Mouse (Mus musculus): ENCODE results near the gene Epgn. TPM values are rescaled to one million over a fixed set of nuclear protein-coding genes. Genes with fewer than 3 reads are reported as not detected.

Epgn gene
- total RNA-seq (2023), result not detected

DNA sequence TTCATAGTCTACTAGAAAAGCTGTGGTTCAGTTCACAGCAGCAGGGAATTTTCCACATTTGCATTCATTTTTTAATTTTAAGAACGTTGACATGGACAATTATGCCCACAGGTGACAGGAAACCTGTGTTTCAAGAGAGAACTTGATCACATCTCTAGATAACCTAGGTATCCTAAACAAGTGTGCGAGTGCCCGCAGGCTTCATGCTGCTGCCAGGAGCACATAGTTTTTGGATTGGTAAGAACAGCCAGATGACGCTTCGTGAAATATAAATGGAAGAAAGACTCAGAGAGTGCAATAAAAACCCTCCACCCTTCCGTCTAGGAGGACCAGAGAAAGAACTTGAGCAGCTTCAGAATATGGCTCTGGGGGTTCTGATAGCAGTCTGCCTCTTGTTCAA lies at the start of gene Epgn:
Gene Epgn (plus strand): TSS at position 301 of the 400 bp plus-strand sequence.

DNA sequence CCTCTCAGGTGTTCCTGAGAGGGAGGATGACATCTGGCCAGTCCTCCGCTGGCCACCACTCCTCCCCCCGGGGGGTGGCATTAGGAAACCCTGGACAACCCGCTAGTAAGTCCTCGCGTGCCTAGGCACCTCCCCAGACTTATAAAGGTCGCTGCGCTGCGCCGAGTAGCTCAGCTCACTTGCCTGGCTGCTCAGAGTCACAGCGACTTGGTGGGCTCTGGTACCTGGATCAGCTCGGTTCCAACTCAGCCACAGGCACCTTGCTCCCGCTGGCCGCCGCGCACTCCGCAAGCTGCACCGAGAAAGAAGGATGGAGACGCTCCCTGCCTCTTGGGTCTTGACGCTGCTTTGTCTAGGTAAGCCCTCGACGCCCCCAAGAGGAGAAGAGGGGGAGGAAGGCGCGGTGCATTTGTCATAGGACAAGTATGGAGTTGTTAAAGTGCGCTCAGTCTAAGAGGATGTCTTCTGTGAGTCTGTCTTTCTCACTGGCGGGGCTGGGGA lies 47.2 kb downstream of the Epgn start, which contains the start of gene Ereg:
Gene Ereg (plus strand): TSS at position 173 of the 501 bp plus-strand sequence.

Other genes with a start within 250 kb of the Epgn start
- not detected for gene Cxcl3, start 241.4 kb upstream of the Epgn start, total RNA-seq (2023)
- not detected for gene Cxcl15, start 232.9 kb upstream of the Epgn start, total RNA-seq (2023)
- not detected for gene Cxcl1, start 136.2 kb upstream of the Epgn start, total RNA-seq (2023)
- 1 to 10 TPM; 1.7 to 2.0 TPM for gene Cxcl2, start 123.6 kb upstream of the Epgn start, total RNA-seq (2023)
- 1 to 10 TPM; 3.8 to 5.5 TPM for gene Mthfd2l, start 96.3 kb upstream of the Epgn start, total RNA-seq (2023)
- not detected for gene Ereg, start 47.2 kb downstream of the Epgn start, total RNA-seq (2023)
- under 1 TPM; 0.76 to 0.95 TPM for gene Areg, start 112.1 kb downstream of the Epgn start, total RNA-seq (2023)

Measured in T-cell, adult 66 days (primary cell).